Mouse (Mus musculus): ENCODE results near the gene Nsg1. TPM values are rescaled to one million over a fixed set of nuclear protein-coding genes. Genes with fewer than 3 reads are reported as not detected.

The Nsg1 gene
- polyA plus RNA-seq, 1 experiment, result 11.6 TPM

GRCm38 (mm10) chr5:38117056-38117455, 42.7 kb downstream of the Nsg1 start:
- Histone ChIP-seq H3K36me3 (ENCODE audit: control insufficient read depth, insufficient read depth, low read length) (no peaks in the 10 kb centered on the region), H3K27ac (ENCODE audit: insufficient read depth, low read depth, low read length) (peak overlapping the region; percentile 72), H3K4me3 (ENCODE audit: insufficient read depth, low read depth, low read length) (no peak overlapping the region), H3K4me1 (ENCODE audit: control insufficient read depth, insufficient read depth, low read length) (peaks cover 5% of the 10 kb centered on the region; the same call in 1 of the 2 replicates), H3K27me3 (replicated peaks; ENCODE audit: control insufficient read depth, insufficient read depth, low read length) (no peaks in the 10 kb centered on the region)
- DNase-seq, result peak; percentile 84
- no peak for TF ChIP-seq CTCF (conservative IDR thresholded peaks at IDR 0.05; ENCODE audit: insufficient read depth, insufficient read length, low read depth, low read length)
- TF ChIP-seq POLR2A (IDR thresholded peaks at IDR 0.05; ENCODE audit: low read depth, low read length), result no peak
- WGBS, result 81% methylated on average over 1 of the region's 1 CpGs

- 74% methylated on average over 2 of the region's 2 CpGs for WGBS
- H3K4me1 ChIP-seq (ENCODE audit: control insufficient read depth, insufficient read depth, low read length), result peaks cover 5% of the 10 kb centered on the region; the same call in 1 of the 2 replicates
Measured at GRCm38 (mm10) chr5:38114526-38114925, 45.2 kb downstream of the Nsg1 start.

GRCm38 (mm10) chr5:38106807-38107206, 52.9 kb downstream of the Nsg1 start:
- Histone ChIP-seq H3K27me3 (replicated peaks; ENCODE audit: control insufficient read depth, insufficient read depth, low read length) (no peaks in the 10 kb centered on the region), H3K27ac (ENCODE audit: insufficient read depth, low read depth, low read length) (no peak overlapping the region), H3K4me3 (ENCODE audit: insufficient read depth, low read depth, low read length) (no peak overlapping the region), H3K36me3 (ENCODE audit: control insufficient read depth, insufficient read depth, low read length) (peaks cover 4% of the 10 kb centered on the region; the same call in 1 of the 2 replicates), H3K4me1 (ENCODE audit: control insufficient read depth, insufficient read depth, low read length) (no peaks in the 10 kb centered on the region)
- WGBS, result 86% methylated on average over 10 of the region's 10 CpGs
- TF ChIP-seq POLR2A (IDR thresholded peaks at IDR 0.05; ENCODE audit: low read depth, low read length) (no peak), CTCF (conservative IDR thresholded peaks at IDR 0.05; ENCODE audit: insufficient read depth, insufficient read length, low read depth, low read length) (no peak)
- no peak for DNase-seq

More at GRCm38 (mm10) chr5:38114526-38114925, 45.2 kb downstream of the Nsg1 start:
- Histone ChIP-seq H3K27ac (ENCODE audit: insufficient read depth, low read depth, low read length) (no peak overlapping the region), H3K27me3 (replicated peaks; ENCODE audit: control insufficient read depth, insufficient read depth, low read length) (no peaks in the 10 kb centered on the region), H3K4me3 (ENCODE audit: insufficient read depth, low read depth, low read length) (no peak overlapping the region), H3K36me3 (ENCODE audit: control insufficient read depth, insufficient read depth, low read length) (0 out of 2 replicates have a peak, but pooled peaks cover 2% of the 10 kb centered on the region)
- TF ChIP-seq POLR2A (IDR thresholded peaks at IDR 0.05; ENCODE audit: low read depth, low read length), result no peak
- TF ChIP-seq CTCF (conservative IDR thresholded peaks at IDR 0.05; ENCODE audit: insufficient read depth, insufficient read length, low read depth, low read length), result no peak
- no peak for DNase-seq

GRCm38 (mm10) chr5:38106080-38106697, 53.5 kb downstream of the Nsg1 start:
- Histone ChIP-seq H3K4me3 (ENCODE audit: insufficient read depth, low read depth, low read length) (no peak overlapping the region), H3K27ac (ENCODE audit: insufficient read depth, low read depth, low read length) (no peak overlapping the region), H3K4me1 (ENCODE audit: control insufficient read depth, insufficient read depth, low read length) (no peaks in the 10 kb centered on the region), H3K36me3 (ENCODE audit: control insufficient read depth, insufficient read depth, low read length) (peaks cover 3% of the 10 kb centered on the region; the same call in 1 of the 2 replicates), H3K27me3 (replicated peaks; ENCODE audit: control insufficient read depth, insufficient read depth, low read length) (no peaks in the 10 kb centered on the region)
- WGBS, result 54% methylated on average over 14 of the region's 14 CpGs
- no peak for TF ChIP-seq CTCF (conservative IDR thresholded peaks at IDR 0.05; ENCODE audit: insufficient read depth, insufficient read length, low read depth, low read length)
- TF ChIP-seq POLR2A (IDR thresholded peaks at IDR 0.05; ENCODE audit: low read depth, low read length), result no peak
- no peak for DNase-seq

DNA sequence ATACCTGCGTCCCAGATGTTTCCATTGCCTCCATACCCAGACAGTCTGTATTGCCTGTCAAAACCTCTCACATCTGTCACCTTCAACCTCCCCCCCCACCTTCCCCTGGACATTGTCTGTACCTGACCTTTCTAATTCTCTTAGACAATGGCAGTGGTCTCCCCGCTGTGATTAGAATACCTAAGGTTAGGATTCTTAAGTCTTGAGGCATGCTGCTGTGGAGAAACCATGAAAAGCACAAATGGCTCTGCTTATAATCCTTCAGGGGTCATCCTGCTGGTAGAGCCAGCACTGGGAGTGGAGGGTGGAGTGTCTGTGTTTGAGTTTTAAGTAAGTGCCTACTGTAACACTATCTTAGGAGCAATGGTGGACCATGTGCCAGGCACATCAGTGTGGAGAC, 56.8 kb downstream of the Nsg1 start:
- no peaks in the 10 kb centered on the region for H3K4me1 ChIP-seq (ENCODE audit: control insufficient read depth, insufficient read depth, low read length)
- 94% methylated on average over 2 of the region's 2 CpGs for WGBS
- TF ChIP-seq CTCF (conservative IDR thresholded peaks at IDR 0.05; ENCODE audit: insufficient read depth, insufficient read length, low read depth, low read length), result no peak
- H3K4me3 ChIP-seq (ENCODE audit: insufficient read depth, low read depth, low read length), result no peak overlapping the region
- H3K27me3 ChIP-seq (replicated peaks; ENCODE audit: control insufficient read depth, insufficient read depth, low read length), result no peaks in the 10 kb centered on the region
- H3K36me3 ChIP-seq (ENCODE audit: control insufficient read depth, insufficient read depth, low read length), result peaks cover 3% of the 10 kb centered on the region; the same call in 1 of the 2 replicates
- no peak overlapping the region for H3K27ac ChIP-seq (ENCODE audit: insufficient read depth, low read depth, low read length)
- no peak for DNase-seq

- Histone ChIP-seq H3K36me3 (ENCODE audit: control insufficient read depth, insufficient read depth, low read length) (no peaks in the 10 kb centered on the region), H3K4me1 (ENCODE audit: control insufficient read depth, insufficient read depth, low read length) (no peaks in the 10 kb centered on the region), H3K27me3 (replicated peaks; ENCODE audit: control insufficient read depth, insufficient read depth, low read length) (no peaks in the 10 kb centered on the region), H3K4me3 (ENCODE audit: insufficient read depth, low read depth, low read length) (no peak overlapping the region), H3K27ac (ENCODE audit: insufficient read depth, low read depth, low read length) (no peak overlapping the region)
- no peak for DNase-seq
- TF ChIP-seq CTCF (conservative IDR thresholded peaks at IDR 0.05; ENCODE audit: insufficient read depth, insufficient read length, low read depth, low read length) (no peak), POLR2A (IDR thresholded peaks at IDR 0.05; ENCODE audit: low read depth, low read length) (no peak)
- WGBS, result 87% methylated on average over 2 of the region's 2 CpGs
Measured at GRCm38 (mm10) chr5:38099139-38099676, 60.5 kb downstream of the Nsg1 start.

GRCm38 (mm10) chr5:38097501-38098093, 62.1 kb downstream of the Nsg1 start:
- peak; percentile 34 for DNase-seq
- Histone ChIP-seq H3K4me3 (ENCODE audit: insufficient read depth, low read depth, low read length) (no peak overlapping the region), H3K27ac (ENCODE audit: insufficient read depth, low read depth, low read length) (no peak overlapping the region), H3K36me3 (ENCODE audit: control insufficient read depth, insufficient read depth, low read length) (no peaks in the 10 kb centered on the region), H3K27me3 (replicated peaks; ENCODE audit: control insufficient read depth, insufficient read depth, low read length) (no peaks in the 10 kb centered on the region), H3K4me1 (ENCODE audit: control insufficient read depth, insufficient read depth, low read length) (no peaks in the 10 kb centered on the region)
- WGBS, result 76% methylated on average over 4 of the region's 4 CpGs
- TF ChIP-seq POLR2A (IDR thresholded peaks at IDR 0.05; ENCODE audit: low read depth, low read length) (no peak), CTCF (conservative IDR thresholded peaks at IDR 0.05; ENCODE audit: insufficient read depth, insufficient read length, low read depth, low read length) (no peak)

All from kidney, adult 2 months (tissue).